Mouse (Mus musculus): ENCODE measurements around the gene Fat3. TPM values are rescaled to one million over a fixed set of nuclear protein-coding genes. Genes with fewer than 3 reads are reported as not detected.
A peak's percentile ranks its signal among the peaks of the same experiment; 100 is the strongest.

The Fat3 gene
- total RNA-seq, 2 experiments from 2014 or later, result 56.2 to 74.4 TPM

DNA sequence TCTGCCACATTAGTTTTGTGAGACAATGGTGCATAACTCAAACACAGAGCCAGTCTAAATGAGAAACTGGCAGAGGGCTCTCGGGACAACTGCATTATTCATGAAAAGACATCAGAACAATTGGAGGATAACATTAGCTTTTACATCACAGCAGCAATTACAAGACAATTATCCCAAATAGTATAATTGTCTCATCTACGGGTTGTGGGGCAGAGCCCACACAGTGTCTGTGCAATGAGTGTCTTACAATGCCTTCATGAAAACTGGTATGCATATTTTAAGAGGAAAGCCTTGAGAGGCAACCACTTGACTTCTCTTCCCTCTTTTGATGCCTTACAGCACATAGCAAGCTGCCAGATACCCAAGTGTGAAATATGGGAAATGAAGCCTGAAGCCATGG, 603.0 kb downstream of the Fat3 start:
- no peak for DNase-seq (ENCODE audit: low spot score in 2 of 2)

DNA sequence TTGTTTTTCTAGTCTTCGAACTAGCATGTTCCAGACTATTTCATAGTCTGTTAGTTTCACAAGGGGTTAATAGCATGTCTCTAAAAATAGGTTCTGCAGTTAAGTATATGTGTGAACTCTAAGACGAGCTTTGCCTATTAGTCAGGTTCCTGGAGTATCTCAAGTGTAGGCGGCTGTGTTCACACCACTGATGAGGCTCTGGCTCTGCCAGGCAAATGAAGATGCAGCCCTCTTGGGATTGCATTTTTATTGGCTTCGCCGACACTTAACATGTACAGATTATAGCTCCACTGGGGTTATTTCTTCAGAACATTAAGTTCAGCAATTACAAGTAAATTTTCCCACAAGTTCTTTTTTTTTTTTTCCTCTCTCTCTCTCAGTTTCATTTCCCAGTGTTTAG, 614.3 kb downstream of the Fat3 start:
- DNase-seq (ENCODE audit: low spot score in 2 of 2), result peak in 1 of 2 experiments; percentile 29

DNA sequence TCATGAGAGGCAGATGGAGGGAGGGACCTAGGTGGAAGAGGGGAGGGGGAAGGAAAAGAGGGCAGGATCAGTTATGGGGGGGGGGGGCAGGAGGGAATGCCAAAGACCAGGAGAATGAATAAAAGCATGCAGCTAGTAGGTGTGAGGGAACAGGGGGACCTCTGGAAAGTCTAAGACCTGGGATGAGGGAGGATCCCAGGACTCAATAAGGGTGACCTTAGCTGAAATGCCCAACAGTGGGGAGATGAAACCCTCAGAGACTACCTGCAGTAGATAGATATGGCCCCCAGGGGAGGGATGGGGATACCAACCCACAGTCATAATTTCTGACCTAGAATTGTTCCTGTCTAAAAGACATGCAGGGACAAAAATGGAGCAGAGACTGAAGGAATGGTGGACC, 620.3 kb downstream of the Fat3 start:
- DNase-seq (ENCODE audit: low spot score in 2 of 2), result no peak

DNA sequence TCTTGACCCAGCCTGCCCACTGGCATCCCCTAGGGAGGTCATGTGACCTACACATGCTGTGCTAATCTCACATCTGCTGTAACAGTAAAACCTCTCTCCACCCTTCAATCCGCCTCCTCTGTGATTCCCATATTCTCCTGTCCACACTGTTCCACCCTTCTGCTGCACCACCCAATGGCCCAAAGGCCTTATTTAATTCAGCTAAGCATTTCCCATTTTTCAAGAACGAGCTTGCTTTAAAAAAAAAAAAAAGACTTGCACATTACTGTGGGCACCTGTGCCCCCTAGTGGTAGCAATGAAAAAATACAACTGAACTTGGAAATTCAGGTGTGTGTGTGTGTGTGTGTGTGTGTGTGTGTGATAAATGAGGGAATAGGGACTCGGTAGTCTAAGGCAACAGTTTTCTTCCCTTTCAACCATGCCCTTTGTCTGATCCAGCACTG, 620.9 kb downstream of the Fat3 start:
- DNase-seq (ENCODE audit: low spot score in 2 of 2), result no peak

DNA sequence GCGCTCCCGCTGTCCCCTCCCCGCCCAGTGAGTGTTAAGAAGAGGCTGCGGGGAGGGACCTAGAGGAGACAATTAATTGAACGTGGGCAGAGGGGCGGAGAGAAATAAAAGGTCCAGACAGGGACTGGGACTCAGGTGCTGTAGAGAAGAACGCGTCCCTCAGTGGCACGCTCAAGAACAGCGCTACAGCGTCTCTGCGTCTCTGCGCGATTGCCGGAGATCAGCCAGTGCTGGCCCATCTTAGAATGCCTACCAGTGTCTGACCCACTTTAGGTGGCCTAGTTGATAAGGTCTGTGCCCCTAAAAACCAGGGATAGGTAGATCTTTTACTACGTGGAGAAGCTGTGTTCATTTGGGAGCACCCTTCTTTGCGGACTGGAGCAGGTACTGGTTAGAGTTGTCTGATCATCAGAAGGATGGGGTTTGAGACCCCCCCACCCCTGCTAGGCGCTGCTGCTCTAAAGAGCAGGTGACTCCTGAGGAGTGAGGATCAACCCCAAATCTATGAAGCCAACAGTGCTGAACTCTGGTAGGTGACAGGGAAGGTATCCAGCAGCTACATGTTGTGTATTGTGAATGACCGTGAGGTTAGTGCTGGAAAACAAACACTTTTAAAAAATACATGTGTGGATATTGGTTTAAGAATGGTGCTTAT, 626.5 kb downstream of the Fat3 start, which contains the start of gene Mtnr1b:
Gene Mtnr1b, minus strand, starts transcription at position 51 of the 655 bp plus-strand sequence.
- no peak for DNase-seq (ENCODE audit: low spot score in 2 of 2)

DNA sequence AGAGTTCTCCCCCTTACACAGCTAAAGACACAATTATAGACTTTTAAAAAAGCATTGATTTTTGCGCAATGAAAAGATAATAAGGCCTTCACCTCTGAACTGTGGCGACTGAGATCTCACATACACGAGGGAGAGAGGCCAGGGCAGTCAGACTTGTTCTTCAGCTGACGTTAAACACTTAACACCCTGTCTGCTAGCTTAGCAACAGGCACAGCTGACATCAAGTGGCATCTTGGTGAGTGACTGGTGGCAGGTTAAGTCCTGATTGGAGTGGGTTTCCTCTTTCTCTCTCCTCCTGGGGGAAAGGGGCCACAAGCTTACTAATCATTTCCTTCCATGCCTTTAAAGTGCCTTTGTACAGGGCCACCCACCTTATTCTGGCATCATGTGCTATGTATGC, 631.1 kb downstream of the Fat3 start:
- DNase-seq (ENCODE audit: low spot score in 2 of 2), result no peak

DNA sequence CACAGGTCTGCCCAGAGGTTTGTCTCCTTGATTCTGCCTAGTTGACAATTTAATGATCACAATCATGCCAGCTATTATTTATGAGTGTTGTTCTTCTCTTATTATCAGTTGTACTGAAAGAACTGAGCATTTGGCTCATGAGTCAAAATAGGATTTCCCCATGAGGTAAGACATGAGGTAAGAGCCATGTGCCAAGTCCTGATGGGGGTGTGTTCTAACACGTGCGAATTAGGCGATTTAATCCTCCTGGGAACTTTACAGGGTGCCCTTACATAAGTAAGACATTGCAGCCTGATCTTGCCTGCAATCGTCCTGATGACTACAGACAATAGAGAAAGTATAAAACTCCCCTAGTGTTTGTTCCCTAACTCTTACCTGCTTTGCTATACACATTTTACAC, 631.6 kb downstream of the Fat3 start:
- no peak for DNase-seq (ENCODE audit: low spot score in 2 of 2)

DNA sequence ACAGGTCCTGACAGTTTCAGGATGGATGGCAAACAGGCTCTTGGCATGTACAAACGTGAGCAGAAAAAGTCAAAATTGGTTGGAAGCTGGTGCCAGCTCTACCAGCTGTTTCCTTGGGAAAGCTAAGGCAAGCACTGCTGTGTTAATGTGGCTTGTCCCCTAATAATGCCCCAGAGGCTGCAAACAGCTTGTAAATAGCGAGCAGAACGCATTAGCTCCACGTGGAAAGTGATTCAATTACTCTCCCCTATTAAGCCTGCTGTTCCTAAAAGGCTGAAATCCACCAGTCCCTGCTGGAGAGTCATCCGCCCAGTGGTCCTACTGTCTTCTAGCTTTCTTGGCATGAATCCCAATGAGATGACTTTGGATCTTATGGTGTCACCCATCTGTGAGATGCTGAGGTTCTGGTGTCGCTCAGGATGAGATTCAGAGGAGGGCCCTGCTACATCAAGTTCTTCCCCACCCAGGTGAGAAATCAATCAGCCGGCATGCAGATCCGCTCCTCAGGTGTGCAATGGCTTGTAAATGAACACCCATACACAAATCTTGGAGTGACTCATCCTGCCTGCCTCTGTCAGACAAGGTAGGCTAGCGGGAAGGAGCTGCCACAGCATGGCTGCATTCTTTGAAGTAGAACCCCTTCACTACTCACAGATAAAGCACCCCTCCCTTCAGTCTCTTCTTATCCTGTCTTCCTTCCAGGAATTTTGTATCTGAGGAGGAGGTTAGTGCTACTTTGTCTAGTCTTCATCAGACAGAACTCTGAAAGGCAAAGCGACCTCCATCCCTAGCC, 634.6 kb downstream of the Fat3 start:
- DNase-seq (ENCODE audit: low spot score in 2 of 2), result no peak

DNA sequence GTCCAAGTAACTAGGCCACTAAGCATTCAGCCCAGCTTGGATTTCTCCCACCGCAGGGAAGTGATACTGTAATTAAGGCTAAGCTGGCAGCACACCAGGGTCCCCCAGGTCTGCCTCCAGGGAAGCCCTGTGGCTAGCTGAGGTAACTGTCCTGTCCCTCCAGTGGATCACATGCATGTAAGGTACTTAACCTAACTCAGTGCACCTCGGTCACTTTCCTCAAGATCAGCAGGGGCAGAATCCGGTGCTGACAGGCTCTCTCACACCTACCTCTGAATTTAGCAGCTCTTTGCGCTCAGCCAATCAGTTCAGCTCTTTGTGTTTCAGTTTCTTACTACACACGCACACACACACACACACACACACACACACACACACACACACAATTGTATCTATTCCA, 639.7 kb downstream of the Fat3 start:
- no peak for DNase-seq (ENCODE audit: low spot score in 2 of 2)

All from left cerebral cortex, adult 18-20 months (tissue).